Mouse (Mus musculus) kidney, adult 2 months (tissue): Measurements from ENCODE around the gene Nme3. TPM values are rescaled to one million over a fixed set of nuclear protein-coding genes. Genes with fewer than 3 reads are reported as not detected.
A peak's percentile ranks its signal among the peaks of the same experiment; 100 is the strongest.

Source experiments
- DNase-seq: peaks from one replicate; pipeline ENCODE4 v3.0.0; 2021
- H3K27ac ChIP-seq: fragments of 200-500 bp; 2 replicates; pipeline ENCODE4 v1.5.1; 2012; ENCODE audit warnings: low read depth, low read length, control low read depth, inconsistent platforms; ENCODE audit not compliant: insufficient read depth
- H3K27me3 ChIP-seq: fragments of 200-500 bp; replicated peaks from 2 replicates; pipeline ENCODE4 v1.6.1; 2012; ENCODE audit warnings: mild to moderate bottlenecking, moderate library complexity, low read length, inconsistent platforms; ENCODE audit not compliant: control insufficient read depth, insufficient read depth
- H3K36me3 ChIP-seq: fragments of 200-500 bp; 2 replicates; pipeline ENCODE4 v1.6.1; 2012; ENCODE audit warnings: mild to moderate bottlenecking, moderate library complexity, low read length, inconsistent platforms; ENCODE audit not compliant: control insufficient read depth, insufficient read depth
- H3K4me1 ChIP-seq: fragments of 200-500 bp; 2 replicates; pipeline ENCODE4 v1.6.1; 2011; ENCODE audit warnings: low read length; ENCODE audit not compliant: control insufficient read depth, insufficient read depth
- H3K4me3 ChIP-seq: fragments of 200-500 bp; 2 replicates; pipeline ENCODE4 v1.5.1; 2011; ENCODE audit warnings: mild to moderate bottlenecking, low read depth, low read length, control low read depth; ENCODE audit not compliant: insufficient read depth
- CTCF ChIP-seq: fragments of 200-500 bp; conservative IDR thresholded peaks from 2 replicates; pipeline ENCODE4 v1.5.1; 2011; ENCODE audit warnings: low read depth, mild to moderate bottlenecking, control low read depth, low read length, moderate library complexity, mixed read lengths; ENCODE audit not compliant: insufficient read depth, insufficient read length
- POLR2A ChIP-seq: fragments of 200-500 bp; IDR thresholded peaks from one replicate; pipeline ENCODE4 v1.6.1; 2011; ENCODE audit warnings: low read depth, low read length, control low read depth
- whole genome bisulfite sequencing: fragments of 180-500 bp; shearing (Covaris S2); methylation state at CpG from one replicate; pipeline ENCODE4 v1.1.7; 2018; 5-methylcytosine and 5-hydroxymethylcytosine counted together
- polyA plus RNA-seq: library from polyadenylated mRNA; depleted of rRNA; stranded (reverse); fragments of >200 nt; gene quantifications from 2 replicates; pipeline ENCODE4 v1.2.3, GENCODE M21; 2012

The Nme3 gene
- polyA plus RNA-seq, 1 experiment: 115 TPM

DNA sequence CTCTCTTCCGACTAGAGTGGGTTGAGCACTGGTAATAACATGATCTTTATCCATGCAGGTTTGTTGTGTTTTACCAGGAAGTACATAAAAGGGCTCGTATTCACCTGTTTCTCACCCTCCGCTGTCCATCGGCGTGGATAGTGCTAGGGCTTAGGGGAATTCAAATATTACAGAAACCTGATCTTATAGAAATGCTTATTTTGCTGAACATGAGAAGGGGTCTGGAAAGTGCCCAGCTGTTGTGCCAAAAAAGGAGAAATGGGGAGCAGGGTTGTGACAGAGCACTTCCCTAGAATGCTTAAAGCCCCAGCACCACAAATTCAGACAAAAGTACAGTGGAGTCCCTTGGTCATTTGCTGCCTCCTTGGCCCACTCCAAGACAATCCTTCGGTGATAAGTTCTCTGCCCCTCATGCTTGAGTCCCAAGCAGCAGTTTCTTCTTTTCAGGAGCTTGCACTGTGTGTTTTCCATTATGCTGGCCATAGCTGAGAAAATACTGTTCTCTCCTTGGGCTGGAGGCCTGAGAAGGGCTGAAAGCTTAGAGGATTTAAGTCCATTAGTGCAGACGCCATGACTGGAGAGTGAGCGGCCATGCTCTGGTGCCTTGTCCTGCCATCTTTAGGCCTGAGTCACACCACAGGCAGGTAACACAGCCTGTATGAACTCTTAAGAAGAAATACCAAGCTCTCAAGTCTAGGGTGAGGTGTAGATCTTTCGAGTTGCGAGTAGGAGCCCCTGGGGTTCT lies 44.7 kb upstream of the Nme3 start:
- peak overlapping the region; percentile 60 for H3K4me3 ChIP-seq
- DNase-seq: no peak

DNA sequence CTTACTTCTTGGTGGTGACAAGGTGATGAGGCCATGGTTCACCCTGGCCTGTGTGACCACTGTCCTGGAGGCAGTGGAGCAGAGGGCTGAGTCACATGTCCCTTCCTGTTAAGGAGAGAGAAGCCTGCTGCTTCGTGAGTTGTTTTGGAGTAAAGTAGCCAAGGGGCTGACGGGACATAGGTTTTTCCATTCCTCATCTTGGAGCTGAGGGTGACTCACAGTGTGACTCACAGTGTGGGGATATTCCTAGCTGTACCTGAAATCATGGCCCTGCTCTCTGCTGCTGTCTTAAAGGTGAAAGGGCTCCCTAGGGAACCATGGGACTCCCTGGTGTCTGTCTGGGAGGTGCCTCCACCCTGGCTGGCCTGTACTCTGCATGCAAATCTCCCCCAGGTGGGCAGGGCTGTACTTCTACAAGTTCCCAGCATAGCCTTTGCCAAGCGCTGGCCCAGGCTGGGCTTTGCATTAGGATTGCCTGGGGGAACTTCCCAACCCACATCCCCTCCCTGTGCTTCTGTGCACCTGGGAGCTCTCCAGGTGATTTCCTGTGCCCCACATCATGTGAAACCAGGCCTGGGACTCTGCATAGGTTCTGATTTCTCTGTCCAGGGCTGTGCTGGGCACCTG lies 40.3 kb upstream of the Nme3 start:
- Histone ChIP-seq H3K36me3 (peaks cover 1% of the 10 kb centered on the region), H3K4me3 (no peak overlapping the region)

More for the DNA sequence above, 44.7 kb upstream of the Nme3 start:
- Histone ChIP-seq H3K4me1 (peaks cover 14% of the 10 kb centered on the region; the same call in 1 of the 2 replicates), H3K36me3 (no peaks in the 10 kb centered on the region; the same call in 1 of the 2 replicates), H3K27me3 (no peaks in the 10 kb centered on the region), H3K27ac (0 out of 2 replicates have a peak overlapping the region, but pooled peaks have one; percentile 43)
- TF ChIP-seq POLR2A (no peak), CTCF (no peak)
- WGBS: 56% methylated on average over 10 of the region's 10 CpGs

DNA sequence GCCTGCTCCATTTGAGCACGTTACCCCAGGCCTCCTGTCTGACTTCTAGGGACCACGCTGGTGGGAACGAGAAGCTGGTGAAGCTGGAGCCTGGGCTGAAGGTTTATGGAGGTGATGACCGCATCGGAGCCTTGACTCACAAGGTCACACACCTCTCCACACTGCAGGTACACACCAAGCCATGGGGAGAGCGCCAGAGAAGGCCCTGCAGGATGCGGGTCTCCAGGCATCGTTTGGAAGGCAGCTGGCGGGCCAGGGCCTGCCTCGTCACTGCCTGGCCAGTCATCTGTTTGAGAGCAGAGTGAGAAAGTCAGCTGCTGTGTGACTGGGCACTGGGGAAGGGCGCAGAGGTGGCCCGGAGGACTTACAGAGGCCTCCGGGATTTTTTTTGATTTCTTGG lies 39.7 kb upstream of the Nme3 start:
- Histone ChIP-seq H3K36me3 (peaks cover 5% of the 10 kb centered on the region), H3K4me3 (no peak overlapping the region), H3K4me1 (peaks cover 27% of the 10 kb centered on the region; the same call in 1 of the 2 replicates), H3K27me3 (no peaks in the 10 kb centered on the region), H3K27ac (peak overlapping the region; percentile 81)
- 82% methylated on average over 13 of the region's 13 CpGs for WGBS
- TF ChIP-seq CTCF (no peak), POLR2A (no peak)
- no peak for DNase-seq

More for the DNA sequence above, 40.3 kb upstream of the Nme3 start:
- Histone ChIP-seq H3K4me1 (peaks cover 27% of the 10 kb centered on the region; the same call in 1 of the 2 replicates), H3K27me3 (no peaks in the 10 kb centered on the region), H3K27ac (peak overlapping the region; percentile 81)
- DNase-seq: peak; percentile 59
- TF ChIP-seq CTCF (no peak), POLR2A (no peak)
- WGBS: 58% methylated on average over 3 of the region's 3 CpGs

DNA sequence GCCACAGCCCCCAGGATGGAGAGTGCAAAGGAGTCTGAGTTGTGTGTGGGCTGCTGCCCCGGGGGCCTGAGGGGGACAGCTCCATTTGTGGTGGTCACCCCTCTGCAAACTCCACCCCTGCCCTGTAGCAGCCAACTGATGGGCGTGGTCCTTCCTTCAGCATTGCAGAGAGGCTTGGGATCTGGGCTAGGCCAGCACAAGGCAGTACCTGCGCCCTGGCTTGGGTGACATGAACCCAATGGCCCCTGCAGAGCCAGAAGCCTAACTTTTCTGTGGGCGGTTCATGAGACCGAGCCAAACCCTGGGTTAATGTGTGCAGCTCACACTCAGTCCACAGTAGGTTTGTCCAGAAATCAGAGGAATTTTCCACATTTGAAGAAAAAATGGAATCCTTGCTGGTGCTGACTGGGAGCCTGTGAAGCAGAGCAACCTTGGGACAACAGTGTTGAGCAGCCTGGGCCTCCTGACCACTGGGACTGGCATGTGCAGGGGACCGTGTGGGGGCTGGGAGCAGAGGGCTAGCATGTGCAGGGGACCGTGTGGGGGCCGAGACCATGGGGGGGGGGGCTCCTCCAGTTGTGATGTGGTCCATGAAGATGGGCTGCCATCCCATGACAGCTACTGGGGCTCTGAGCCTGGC lies 38.3 kb upstream of the Nme3 start:
- H3K27ac ChIP-seq: peak overlapping the region; percentile 69
- H3K36me3 ChIP-seq: peaks cover 5% of the 10 kb centered on the region
- peaks cover 23% of the 10 kb centered on the region; the same call in 1 of the 2 replicates for H3K4me1 ChIP-seq
- 38% methylated on average over 8 of the region's 8 CpGs for WGBS
- TF ChIP-seq CTCF (no peak), POLR2A (no peak)
- H3K4me3 ChIP-seq: peak overlapping the region; percentile 14; the same call in 1 of the 2 replicates
- peak; percentile 95 for DNase-seq
- H3K27me3 ChIP-seq: no peaks in the 10 kb centered on the region

DNA sequence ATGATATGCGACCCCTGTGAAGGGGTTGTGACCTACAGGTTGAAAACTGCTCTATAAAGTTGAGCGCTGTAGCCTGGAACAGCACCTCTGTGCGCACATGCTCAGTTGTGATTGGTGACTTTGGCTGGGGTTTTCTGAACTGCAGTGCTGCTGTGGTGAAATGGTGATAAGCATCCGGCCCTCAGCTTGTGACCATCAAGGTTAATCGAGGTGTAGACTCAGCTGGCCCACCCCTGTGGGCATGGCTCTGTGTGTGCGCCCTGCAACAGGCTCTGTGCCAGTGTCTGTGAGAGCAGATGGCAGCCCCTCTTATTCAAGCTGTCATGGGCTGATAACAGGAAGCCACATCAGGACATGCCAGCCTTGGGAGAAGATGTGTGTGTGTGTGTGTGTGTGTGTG lies 37.3 kb upstream of the Nme3 start:
- Histone ChIP-seq H3K27me3 (no peaks in the 10 kb centered on the region), H3K4me3 (no peak overlapping the region), H3K36me3 (peaks cover 5% of the 10 kb centered on the region), H3K4me1 (peaks cover 23% of the 10 kb centered on the region; the same call in 1 of the 2 replicates), H3K27ac (no peak overlapping the region)
- WGBS: 73% methylated on average over 6 of the region's 6 CpGs
- no peak for TF ChIP-seq CTCF
- TF ChIP-seq POLR2A: no peak
- DNase-seq: no peak

DNA sequence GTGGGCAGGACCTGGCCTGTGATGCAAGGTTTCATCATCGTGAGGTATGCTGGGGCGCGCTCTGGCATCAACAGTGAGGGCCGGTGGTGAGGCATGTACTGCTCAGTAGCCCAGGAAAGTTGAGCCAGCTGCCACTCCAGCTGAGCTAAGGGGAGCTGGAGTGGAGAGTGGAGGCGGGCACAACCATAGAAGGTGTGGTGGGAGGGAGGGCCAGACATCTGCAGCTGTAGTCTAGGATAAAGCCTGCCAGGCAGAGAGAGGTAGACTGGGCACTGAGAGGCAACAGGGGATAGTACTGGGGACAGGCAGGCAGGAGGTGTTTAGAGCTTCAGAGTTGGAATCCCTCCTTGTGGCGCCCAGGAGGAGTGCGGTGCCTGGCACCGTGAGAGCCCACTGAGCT lies 36.2 kb upstream of the Nme3 start:
- 92% methylated on average over 8 of the region's 8 CpGs for WGBS
- H3K36me3 ChIP-seq: peaks cover 5% of the 10 kb centered on the region
- peaks cover 23% of the 10 kb centered on the region; the same call in 1 of the 2 replicates for H3K4me1 ChIP-seq
- DNase-seq: no peak
- H3K4me3 ChIP-seq: no peak overlapping the region
- TF ChIP-seq POLR2A (no peak), CTCF (no peak)
- no peak overlapping the region for H3K27ac ChIP-seq
- H3K27me3 ChIP-seq: no peaks in the 10 kb centered on the region
